Mouse (Mus musculus): ENCODE results near the gene Plxnc1.

DNA sequence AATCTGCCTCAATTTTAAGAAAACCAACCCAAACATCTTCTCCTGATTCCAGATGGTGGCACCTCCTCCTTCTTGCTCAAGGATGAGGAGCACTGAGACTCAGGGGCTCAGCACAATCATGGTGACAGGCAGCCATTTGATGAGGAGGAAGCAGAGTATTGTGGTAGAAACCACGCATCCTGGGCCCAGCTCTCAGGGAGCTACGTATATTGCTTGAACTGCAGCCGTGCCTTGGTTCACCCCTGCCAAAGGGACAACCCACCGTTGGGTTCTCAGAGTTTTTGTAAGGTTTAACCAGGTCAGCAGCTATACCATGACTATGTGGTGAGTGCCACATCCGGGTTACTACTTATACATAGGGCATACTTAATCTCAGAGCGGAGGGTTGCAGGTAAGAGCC is 96.3 kb downstream of the Plxnc1 start:
- TF ChIP-seq CTCF (IDR thresholded peaks at IDR 0.05; ENCODE audit: low read depth) (no peak), EP300 (IDR thresholded peaks at IDR 0.05; ENCODE audit: low read depth) (no peak)

Data from liver, embryonic 14.5 days (tissue).